ENCODE assay signal across 24 mouse cellular contexts in genomic region chr1:187836384-187836783, GRCm38 (mm10).
A peak's percentile ranks its signal among the peaks of the same experiment; 100 is the strongest.
DNase-seq lines count a peak whose midpoint lies in the region; ATAC-seq and TF ChIP-seq lines count a peak whose summit lies in the region.
"Had no signal": no experiment of that assay in that cellular context is flagged by ENCODE, and none has a peak within 500 bp of the region (broad histone marks: within the 10 kb centered on the region; RNA-seq: fewer than 3 reads in every experiment).

No protein-coding gene starts in this region.

- no peak overlapping the region for H3K9ac ChIP-seq in embryonic facial prominence, embryonic 11.5 days (replicated peaks; ENCODE audit: low read length)
- no peak overlapping the region; the same call in 1 of the 2 replicates for H3K9ac ChIP-seq in heart, adult 2 months (ENCODE audit: low read depth, low read length)
- H3K9ac ChIP-seq in kidney, embryonic 16.5 days (replicated peaks; ENCODE audit: low read length), result no peak overlapping the region
- no peak overlapping the region for H3K9ac ChIP-seq in kidney, embryonic 15.5 days
- 0 out of 2 replicates have a peak overlapping the region, but pooled peaks have one; percentile 21 for H3K9ac ChIP-seq in heart, postnatal 0 days (replicated peaks; ENCODE audit: low read depth, low read length)
- H3K9ac ChIP-seq in lung, postnatal 0 days (replicated peaks; ENCODE audit: low read depth), result no peak overlapping the region
- H3K9ac ChIP-seq: embryonic facial prominence, embryonic 12.5 days; hindbrain, embryonic 15.5 days; liver, postnatal 0 days; midbrain, embryonic 12.5 days; stomach, embryonic 15.5 days had no signal

- TF ChIP-seq CTCF in heart, adult 2 months (IDR thresholded peaks at IDR 0.05), result no peak
- no peak for TF ChIP-seq CTCF in heart, postnatal 0 days (IDR thresholded peaks at IDR 0.05; ENCODE audit: low read depth)
- no peak for TF ChIP-seq CTCF in lung, postnatal 0 days (IDR thresholded peaks at IDR 0.05)

- H3K36me3 ChIP-seq in embryonic facial prominence, embryonic 11.5 days (replicated peaks; ENCODE audit: control insufficient read depth, insufficient read depth, low read depth, low read length), result no peaks in the 10 kb centered on the region
- no peaks in the 10 kb centered on the region for H3K36me3 ChIP-seq in embryonic facial prominence, embryonic 10.5 days (replicated peaks)
- H3K36me3 ChIP-seq in heart, adult 2 months (ENCODE audit: control insufficient read depth, insufficient read depth, low read length), result no peaks in the 10 kb centered on the region
- H3K36me3 ChIP-seq in kidney, embryonic 16.5 days (ENCODE audit: insufficient read depth, low read length), result no peaks in the 10 kb centered on the region
- H3K36me3 ChIP-seq in kidney, embryonic 15.5 days, result no peaks in the 10 kb centered on the region
- no peaks in the 10 kb centered on the region for H3K36me3 ChIP-seq in heart, postnatal 0 days (replicated peaks; ENCODE audit: control insufficient read depth, insufficient read depth, low read length)
- H3K36me3 ChIP-seq in lung, postnatal 0 days (ENCODE audit: insufficient read depth, low read length), result no peaks in the 10 kb centered on the region
- H3K36me3 ChIP-seq: embryonic facial prominence, embryonic 12.5 days; hindbrain, embryonic 15.5 days; midbrain, embryonic 12.5 days; stomach, embryonic 15.5 days had no signal

- peak; percentile 20 for DNase-seq in embryonic facial prominence, embryonic 11.5 days (ENCODE audit: low spot score)
- no peak for DNase-seq in embryonic facial prominence, embryonic 10.5 days (ENCODE audit: low spot score)
- DNase-seq in heart, adult 2 months, result peak; percentile 15 to 21
- DNase-seq in heart, adult 8-10 months (ENCODE audit: low spot score), result no peak
- DNase-seq in heart, postnatal 0 days (ENCODE audit: low spot score), result no peak
- DNase-seq in lung, postnatal 0 days (ENCODE audit: low spot score), result no peak
- DNase-seq: cerebellum, adult 11-12 months; cerebellum, postnatal 10 days; gastrocnemius, postnatal 36 days; layer of hippocampus, adult 9-11 months; liver, postnatal 0 days; lung, postnatal 10 days; thymus, adult 18-20 months; thymus, postnatal 4 days had no signal

- H3K27me3 ChIP-seq in embryonic facial prominence, embryonic 11.5 days (ENCODE audit: control insufficient read depth, insufficient read depth, low read length), result no peaks in the 10 kb centered on the region
- H3K27me3 ChIP-seq in embryonic facial prominence, embryonic 10.5 days (replicated peaks; ENCODE audit: low read depth, poor library complexity, severe bottlenecking), result no peaks in the 10 kb centered on the region
- no peaks in the 10 kb centered on the region for H3K27me3 ChIP-seq in heart, adult 2 months (ENCODE audit: control insufficient read depth, insufficient read depth, low read length)
- no peaks in the 10 kb centered on the region for H3K27me3 ChIP-seq in kidney, embryonic 16.5 days (ENCODE audit: insufficient read depth, low read length)
- no peaks in the 10 kb centered on the region for H3K27me3 ChIP-seq in kidney, embryonic 15.5 days
- H3K27me3 ChIP-seq in heart, postnatal 0 days (ENCODE audit: control insufficient read depth, insufficient read depth, low read length), result no peaks in the 10 kb centered on the region
- no peaks in the 10 kb centered on the region for H3K27me3 ChIP-seq in lung, postnatal 0 days (replicated peaks; ENCODE audit: insufficient read depth, low read length)
- H3K27me3 ChIP-seq: embryonic facial prominence, embryonic 12.5 days; hindbrain, embryonic 15.5 days; stomach, embryonic 15.5 days had no signal

- no peaks in the 10 kb centered on the region for H3K4me1 ChIP-seq in embryonic facial prominence, embryonic 11.5 days (ENCODE audit: control insufficient read depth, insufficient read depth, low read length)
- peaks cover 14% of the 10 kb centered on the region for H3K4me1 ChIP-seq in embryonic facial prominence, embryonic 10.5 days
- H3K4me1 ChIP-seq in heart, adult 2 months (ENCODE audit: control insufficient read depth, insufficient read depth, low read length), result peaks cover 2% of the 10 kb centered on the region; the same call in 1 of the 2 replicates
- H3K4me1 ChIP-seq in kidney, embryonic 16.5 days (ENCODE audit: insufficient read depth, low read length), result 0 out of 2 replicates have a peak, but pooled peaks cover 4% of the 10 kb centered on the region
- H3K4me1 ChIP-seq in kidney, embryonic 15.5 days, result peaks cover 21% of the 10 kb centered on the region
- H3K4me1 ChIP-seq in heart, postnatal 0 days (ENCODE audit: control insufficient read depth, insufficient read depth), result peaks cover 12% of the 10 kb centered on the region; the same call in 1 of the 2 replicates
- H3K4me1 ChIP-seq in lung, postnatal 0 days (ENCODE audit: insufficient read depth, low read depth, low read length), result no peaks in the 10 kb centered on the region
- H3K4me1 ChIP-seq: embryonic facial prominence, embryonic 12.5 days; hindbrain, embryonic 15.5 days; stomach, embryonic 15.5 days had no signal

- intact Hi-C loops in heart, adult 2 months (cut with DNase I), result loop anchor here (5.0 kb wide), 1 partner anchor 71 kb away; no protein-coding TSS in a partner anchor

- H3K79me2 ChIP-seq in heart, adult 2 months (replicated peaks; ENCODE audit: control insufficient read depth, insufficient read depth, low read length), result no peaks in the 10 kb centered on the region

- TF ChIP-seq EP300 in heart, adult 2 months (IDR thresholded peaks at IDR 0.05; ENCODE audit: insufficient read depth, low read depth, low read length), result no peak
- no peak for TF ChIP-seq EP300 in heart, postnatal 0 days (IDR thresholded peaks at IDR 0.05; ENCODE audit: low read depth)
- TF ChIP-seq EP300 in lung, postnatal 0 days (IDR thresholded peaks at IDR 0.05), result no peak

- no peak overlapping the region for H3K4me2 ChIP-seq in embryonic facial prominence, embryonic 11.5 days (ENCODE audit: low read depth, low read length)
- no peak overlapping the region for H3K4me2 ChIP-seq in kidney, embryonic 16.5 days (replicated peaks; ENCODE audit: low read depth, low read length)
- no peak overlapping the region for H3K4me2 ChIP-seq in kidney, embryonic 15.5 days
- peak overlapping the region; percentile 33; the same call in 1 of the 2 replicates for H3K4me2 ChIP-seq in heart, postnatal 0 days (ENCODE audit: low read depth, low read length)
- H3K4me2 ChIP-seq in lung, postnatal 0 days (replicated peaks; ENCODE audit: low read depth, low read length), result no peak overlapping the region
- H3K4me2 ChIP-seq: embryonic facial prominence, embryonic 12.5 days; hindbrain, embryonic 15.5 days; liver, embryonic 11.5 days; midbrain, embryonic 12.5 days; stomach, embryonic 15.5 days had no signal

- no peak overlapping the region for H3K4me3 ChIP-seq in embryonic facial prominence, embryonic 11.5 days (ENCODE audit: low read depth, low read length)
- H3K4me3 ChIP-seq in embryonic facial prominence, embryonic 10.5 days, result no peak overlapping the region
- no peak overlapping the region for H3K4me3 ChIP-seq in heart, adult 2 months
- H3K4me3 ChIP-seq in kidney, embryonic 16.5 days (ENCODE audit: low read length), result no peak overlapping the region
- H3K4me3 ChIP-seq in kidney, embryonic 15.5 days (replicated peaks), result no peak overlapping the region
- H3K4me3 ChIP-seq in heart, postnatal 0 days (ENCODE audit: low read depth, low read length), result no peak overlapping the region
- H3K4me3 ChIP-seq in lung, postnatal 0 days (ENCODE audit: low read depth, low read length), result no peak overlapping the region
- H3K4me3 ChIP-seq: embryonic facial prominence, embryonic 12.5 days; hindbrain, embryonic 15.5 days; midbrain, embryonic 12.5 days; stomach, embryonic 15.5 days had no signal

- ATAC-seq in embryonic facial prominence, embryonic 11.5 days (replicated peaks; ENCODE audit: insufficient number of reproducible peaks, low FRiP score, low TSS enrichment, low read depth), result 0 out of 2 replicates have a peak, but pooled peaks have one; percentile 34
- ATAC-seq in kidney, embryonic 16.5 days (ENCODE audit: low FRiP score, low TSS enrichment), result 0 out of 2 replicates have a peak, but pooled peaks have one; percentile 27
- no peak for ATAC-seq in kidney, embryonic 15.5 days (replicated peaks; ENCODE audit: low FRiP score)
- ATAC-seq in heart, postnatal 0 days (ENCODE audit: insufficient read depth, low read depth), result peak; percentile 46
- no peak for ATAC-seq in lung, postnatal 0 days
- ATAC-seq: CD4-positive, CD25-positive, alpha-beta regulatory T cell, adult 4 months; forebrain, embryonic 14.5 days; liver, postnatal 0 days had no signal

- TF ChIP-seq POLR2A in heart, adult 2 months (IDR thresholded peaks at IDR 0.05; ENCODE audit: insufficient read depth, low read depth, low read length), result no peak

- no peak overlapping the region for H3K27ac ChIP-seq in embryonic facial prominence, embryonic 11.5 days (replicated peaks; ENCODE audit: low read depth, low read length)
- no peak overlapping the region for H3K27ac ChIP-seq in embryonic facial prominence, embryonic 10.5 days (replicated peaks)
- peak overlapping the region; percentile 84 for H3K27ac ChIP-seq in heart, adult 2 months
- no peak overlapping the region for H3K27ac ChIP-seq in kidney, embryonic 16.5 days (ENCODE audit: low read length)
- H3K27ac ChIP-seq in kidney, embryonic 15.5 days, result no peak overlapping the region
- peak overlapping the region; percentile 96 for H3K27ac ChIP-seq in heart, postnatal 0 days (ENCODE audit: low read depth)
- H3K27ac ChIP-seq in lung, postnatal 0 days (ENCODE audit: low read length), result no peak overlapping the region
- H3K27ac ChIP-seq: embryonic facial prominence, embryonic 12.5 days; hindbrain, embryonic 15.5 days; kidney, postnatal 0 days; midbrain, embryonic 12.5 days; stomach, embryonic 15.5 days had no signal

- no peaks in the 10 kb centered on the region for H3K9me3 ChIP-seq in embryonic facial prominence, embryonic 11.5 days (replicated peaks; ENCODE audit: control insufficient read depth, low read length)
- H3K9me3 ChIP-seq in embryonic facial prominence, embryonic 10.5 days, result no peaks in the 10 kb centered on the region
- no peaks in the 10 kb centered on the region for H3K9me3 ChIP-seq in kidney, embryonic 16.5 days (ENCODE audit: low read length)
- H3K9me3 ChIP-seq in kidney, embryonic 15.5 days (replicated peaks), result no peaks in the 10 kb centered on the region
- no peaks in the 10 kb centered on the region for H3K9me3 ChIP-seq in heart, postnatal 0 days (replicated peaks; ENCODE audit: control insufficient read depth, low read length)
- no peaks in the 10 kb centered on the region for H3K9me3 ChIP-seq in lung, postnatal 0 days (ENCODE audit: low read length)
- H3K9me3 ChIP-seq: embryonic facial prominence, embryonic 12.5 days; hindbrain, embryonic 15.5 days; midbrain, embryonic 12.5 days; stomach, embryonic 15.5 days had no signal

- 38% methylated on average over 6 of the region's 6 CpGs for WGBS in embryonic facial prominence, embryonic 11.5 days
- 47% methylated on average over 6 of the region's 6 CpGs for WGBS in embryonic facial prominence, embryonic 10.5 days
- 12% methylated on average over 6 of the region's 6 CpGs for WGBS in heart, adult 2 months
- 40% methylated on average over 6 of the region's 6 CpGs for WGBS in kidney, embryonic 16.5 days
- 36% methylated on average over 6 of the region's 6 CpGs for WGBS in kidney, embryonic 15.5 days
- 12% methylated on average over 6 of the region's 6 CpGs for WGBS in heart, postnatal 0 days
- 47% methylated on average over 6 of the region's 6 CpGs for WGBS in lung, postnatal 0 days

Comparison
In these comparisons a context has a peak if more than half of its experiments do, and no peak if none do; other contexts are left out.
1. ATAC-seq: peak in embryonic facial prominence, embryonic 11.5 days (single experiment), kidney, embryonic 16.5 days (single experiment) and heart, postnatal 0 days (single experiment); none in kidney, embryonic 15.5 days (single experiment) and lung, postnatal 0 days (single experiment).
2. DNase-seq: peak in embryonic facial prominence, embryonic 11.5 days (single experiment) and heart, adult 2 months (2 of 2); none in embryonic facial prominence, embryonic 10.5 days (single experiment), heart, adult 8-10 months (single experiment), heart, postnatal 0 days (single experiment) and lung, postnatal 0 days (single experiment).
3. H3K27ac ChIP-seq: peak in heart, adult 2 months (single experiment) and heart, postnatal 0 days (single experiment); none in embryonic facial prominence, embryonic 11.5 days (single experiment), embryonic facial prominence, embryonic 10.5 days (single experiment), kidney, embryonic 16.5 days (single experiment), kidney, embryonic 15.5 days (single experiment) and lung, postnatal 0 days (single experiment).